9 mouse cellular contexts compared by ENCODE assay signal in the genomic region with DNA sequence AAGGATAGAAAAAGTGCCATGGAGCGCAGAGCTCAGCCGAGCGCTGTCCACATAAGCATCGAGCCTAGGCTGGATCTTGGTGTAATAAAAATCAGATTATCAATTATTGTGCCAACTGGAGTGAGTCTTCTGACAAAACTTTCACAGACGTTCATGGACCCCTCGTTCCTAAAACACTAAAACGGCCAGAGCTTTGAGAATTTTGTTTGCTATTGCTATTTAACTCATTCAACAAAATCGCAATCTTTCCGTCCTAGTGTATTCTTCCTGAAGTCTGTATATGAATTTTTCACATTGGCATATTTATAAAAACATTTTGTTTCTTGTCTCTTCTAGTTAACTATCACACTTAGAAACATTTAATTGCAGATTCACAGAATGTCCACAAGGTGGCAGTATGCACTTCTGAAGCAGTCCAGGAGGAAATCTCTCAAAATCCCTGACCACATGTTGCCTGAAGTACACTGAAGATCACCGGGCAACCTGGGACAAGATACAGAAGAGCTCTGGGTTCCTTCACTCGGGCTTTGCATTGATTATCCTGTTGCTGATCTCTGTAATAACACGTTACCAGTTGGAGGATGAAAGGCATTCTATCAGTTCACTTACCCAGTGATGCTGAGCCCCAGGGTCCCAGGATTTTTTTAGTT. TPM values are rescaled to one million over a fixed set of nuclear protein-coding genes. Genes with fewer than 3 reads are reported as not detected.
A peak's percentile ranks its signal among the peaks of the same experiment; 100 is the strongest.
DNase-seq lines count a peak whose midpoint lies in the region; ATAC-seq lines count a peak whose summit lies in the region.
"Had no signal": no experiment of that assay in that cellular context is flagged by ENCODE, and none has a peak within 500 bp of the region (broad histone marks: within the 10 kb centered on the region; RNA-seq: fewer than 3 reads in every experiment).

No protein-coding gene starts in this region.

- no peak overlapping the region for H3K9ac ChIP-seq in neural tube, embryonic 11.5 days (ENCODE audit: low read length)
- H3K9ac ChIP-seq: liver, embryonic 13.5 days had no signal

- intact Hi-C loops in left cerebral cortex, postnatal 4 days (cut with DNase I): loop anchor here (2.0 to 5.0 kb wide), 3 partner anchors 574 to 1349 kb away; no protein-coding TSS in a partner anchor

- H3K9me3 ChIP-seq in neural tube, embryonic 11.5 days (ENCODE audit: control insufficient read depth, low read length): no peaks in the 10 kb centered on the region
- H3K9me3 ChIP-seq: liver, embryonic 13.5 days had no signal

- peak; percentile 73; the same call in 1 of the 2 replicates for ATAC-seq in cerebellum, adult (ENCODE audit: insufficient number of reproducible peaks, low FRiP score, low TSS enrichment)
- 0 out of 2 replicates have a peak, but pooled peaks have one; percentile 21 for ATAC-seq in neural tube, embryonic 11.5 days (ENCODE audit: insufficient read depth, low FRiP score, low TSS enrichment)

- no peak overlapping the region for H3K4me2 ChIP-seq in neural tube, embryonic 11.5 days (ENCODE audit: low read depth)
- H3K4me2 ChIP-seq: liver, embryonic 13.5 days had no signal

- no peaks in the 10 kb centered on the region for H3K4me1 ChIP-seq in neural tube, embryonic 11.5 days (ENCODE audit: control insufficient read depth, insufficient read depth, low read length)
- H3K4me1 ChIP-seq: liver, embryonic 13.5 days had no signal

- DNase-seq in cerebellum, adult 11-12 months: no peak
- DNase-seq in thymus, postnatal 0 days (ENCODE audit: low spot score): peak; percentile 40
- no peak for DNase-seq in thymus, postnatal 10 days (ENCODE audit: low spot score in 2 of 2)
- peak; percentile 54 for DNase-seq in forelimb bud, embryonic 11.5 days (ENCODE audit: low read depth, low spot score)
- peak; percentile 3 for DNase-seq in left cerebral cortex, postnatal 4 days
- peak; percentile 44 for DNase-seq in neural tube, embryonic 11.5 days (ENCODE audit: low spot score)
- no peak for DNase-seq in ovary, postnatal 36 days (ENCODE audit: low spot score)
- DNase-seq: liver, embryonic 13.5 days had no signal

- no peaks in the 10 kb centered on the region for H3K27me3 ChIP-seq in neural tube, embryonic 11.5 days (ENCODE audit: control insufficient read depth, insufficient read depth, low read length)
- H3K27me3 ChIP-seq: liver, embryonic 13.5 days had no signal

- no peak overlapping the region for H3K27ac ChIP-seq in neural tube, embryonic 11.5 days (ENCODE audit: low read depth, low read length)
- H3K27ac ChIP-seq: liver, embryonic 13.5 days had no signal

- H3K36me3 ChIP-seq in neural tube, embryonic 11.5 days (ENCODE audit: control insufficient read depth, insufficient read depth, low read length): no peaks in the 10 kb centered on the region
- H3K36me3 ChIP-seq: liver, embryonic 13.5 days had no signal

- 33% methylated on average over 12 of the region's 12 CpGs for WGBS in neural tube, embryonic 11.5 days

- no peak overlapping the region for H3K4me3 ChIP-seq in neural tube, embryonic 11.5 days (ENCODE audit: low read depth, low read length)
- H3K4me3 ChIP-seq: liver, embryonic 13.5 days had no signal

RNA-seq across cellular contexts. Expression of a gene that starts 1.1 kb away (rescaled TPM):
- not detected in 2 replicates for polyA plus RNA-seq in thymus, postnatal 0 days (2015; fragmentation: Nextera tagmentation; extraction: Ambion mirVana)
- not detected for total RNA-seq in left cerebral cortex, postnatal 4 days (2021)
- polyA plus RNA-seq in neural tube, embryonic 11.5 days (2014; fragmentation: Nextera tagmentation; extraction: Ambion mirVana): not detected in 2 replicates
- polyA plus RNA-seq: liver, embryonic 13.5 days had no signal

Comparison
In these comparisons a context has a peak if more than half of its experiments do, and no peak if none do; other contexts are left out.
1. DNase-seq: peak in thymus, postnatal 0 days (single experiment), forelimb bud, embryonic 11.5 days (single experiment), left cerebral cortex, postnatal 4 days (single experiment) and neural tube, embryonic 11.5 days (single experiment); none in cerebellum, adult 11-12 months (single experiment), thymus, postnatal 10 days (0 of 2) and ovary, postnatal 36 days (single experiment).